Mouse (Mus musculus): ENCODE results near the gene Prmt6.

Prmt6 gene

DNA sequence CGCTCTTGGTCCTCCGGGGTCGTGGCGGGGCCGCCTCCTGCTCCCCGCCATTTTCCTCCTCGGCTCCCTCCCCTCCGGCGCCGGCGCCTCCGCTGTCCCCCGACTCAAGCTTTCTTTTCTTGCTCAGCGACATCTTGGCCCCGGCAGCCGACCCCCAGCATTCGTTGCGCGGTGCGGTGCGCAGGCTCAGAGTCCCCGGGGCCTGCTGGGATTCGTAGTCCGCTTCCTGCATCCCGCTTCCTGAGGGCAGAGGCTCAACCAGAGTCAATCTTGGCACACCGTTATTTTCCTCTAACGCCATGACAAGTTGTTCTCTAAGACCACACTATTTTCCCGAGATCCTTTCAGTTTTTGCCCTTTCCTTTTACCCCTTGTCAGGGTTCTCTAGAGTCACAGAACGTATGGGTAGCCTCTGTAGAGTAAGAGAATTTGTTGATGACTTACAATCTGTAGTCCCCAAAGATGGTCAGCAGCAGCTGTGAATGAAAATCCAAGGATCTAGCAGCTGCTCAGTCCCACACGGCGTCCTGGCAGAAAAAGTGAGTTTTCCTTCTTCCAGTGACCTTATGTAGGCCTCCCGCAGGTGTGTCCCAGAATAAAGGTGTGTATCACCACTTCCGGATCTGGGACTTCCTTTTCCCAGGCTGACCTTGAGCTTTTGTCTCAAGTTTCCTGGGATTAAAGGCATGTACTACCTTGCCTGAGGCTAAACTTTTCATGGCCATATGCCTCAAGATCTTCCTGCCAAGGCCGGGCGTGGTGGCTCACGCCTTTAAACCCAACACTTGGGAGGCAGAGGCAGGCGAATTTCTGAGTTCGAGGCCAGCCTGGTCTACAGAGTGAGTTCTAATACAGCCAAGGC is at the start of gene Prmt6:
TSS of gene Prmt6 (minus strand) at position 160 of the 862 bp plus-strand sequence.
- in situ Hi-C loops (cut with MseI, MboI): no loop called here

DNA sequence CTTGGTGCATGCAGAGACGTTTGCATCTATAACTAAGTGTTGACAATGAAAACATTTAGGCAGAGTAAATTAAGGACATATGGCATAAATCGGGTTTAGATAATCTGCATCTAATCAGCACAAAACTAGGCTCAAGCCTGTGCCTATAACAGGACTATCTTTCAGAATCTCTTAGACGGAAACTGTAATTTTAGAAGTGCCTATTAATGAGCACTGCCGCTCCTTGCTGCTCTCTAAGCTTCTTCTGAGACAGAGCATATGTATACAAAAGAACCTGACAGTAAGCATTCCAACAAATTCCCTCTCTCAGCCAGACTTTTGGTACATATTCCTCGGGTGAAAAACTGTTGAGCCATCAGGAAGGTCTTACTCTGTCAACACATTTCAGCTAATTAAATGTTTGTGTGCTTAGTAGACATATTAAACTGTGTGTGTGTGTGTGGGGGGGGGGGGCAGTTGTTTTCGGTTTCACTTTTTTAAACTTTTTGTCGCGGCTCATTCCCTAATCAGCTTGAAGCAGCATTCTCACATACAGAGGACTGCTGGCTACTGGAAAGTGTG is 39.8 kb upstream of the Prmt6 start:
- in situ Hi-C loops (cut with MseI, MboI): no loop called here

DNA sequence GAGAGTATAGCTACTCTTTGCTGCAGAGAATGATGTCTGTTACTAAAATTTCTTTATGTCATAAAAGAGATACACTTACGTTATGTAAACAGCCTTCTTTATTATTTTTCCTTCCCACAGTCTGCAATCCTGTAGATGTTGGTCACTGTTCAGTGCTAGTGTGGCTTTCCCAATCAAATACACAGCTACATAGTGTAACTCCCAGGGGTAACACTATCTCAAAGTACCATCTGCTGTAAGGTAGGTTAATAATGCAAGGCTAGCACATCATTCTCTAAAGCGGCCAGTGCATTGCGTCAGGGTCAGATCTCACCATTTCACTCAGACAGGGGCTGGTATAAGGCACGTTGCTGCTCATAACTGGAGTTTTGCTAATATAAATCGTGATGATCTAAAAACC is 31.9 kb upstream of the Prmt6 start:
- in situ Hi-C loops (cut with MseI, MboI): no loop called here

DNA sequence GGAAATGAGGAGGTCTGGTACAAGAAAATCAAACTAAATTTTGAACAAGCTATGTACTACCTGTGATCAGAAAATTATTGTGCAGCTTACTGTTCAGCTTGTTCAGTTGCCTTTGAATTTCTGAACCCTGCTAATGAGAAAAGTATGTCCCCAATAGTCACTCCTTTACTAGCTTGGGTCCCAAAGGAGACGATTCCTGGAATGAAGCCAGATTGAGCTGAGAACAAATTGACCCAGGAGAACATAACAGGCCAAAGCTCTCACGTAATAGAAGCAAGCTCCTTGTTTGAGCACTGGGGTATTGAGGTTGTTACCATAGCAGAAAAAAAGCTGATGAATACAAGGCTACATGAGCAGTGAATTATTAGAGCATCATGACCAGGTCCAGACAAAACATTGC is 17.0 kb upstream of the Prmt6 start:
- in situ Hi-C loops (cut with MseI, MboI): no loop called here

DNA sequence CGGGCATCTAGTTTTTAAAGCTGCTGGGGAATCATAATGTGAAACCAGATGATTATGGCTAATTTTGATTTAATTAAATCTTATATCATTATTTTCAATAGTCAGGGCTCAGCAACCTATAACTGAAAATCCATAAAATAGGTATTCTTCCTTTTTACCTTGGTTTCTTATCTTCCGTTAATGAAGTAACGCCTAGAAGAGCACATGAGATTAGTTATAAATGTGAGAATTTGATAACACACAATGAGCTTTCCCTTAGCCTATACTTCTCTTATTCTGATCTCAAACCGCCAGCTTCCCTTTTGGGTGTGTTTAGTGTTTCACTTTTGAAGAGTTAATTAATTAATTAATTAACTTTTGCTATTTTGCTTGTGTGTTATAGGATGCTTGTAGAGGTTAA is 2.3 kb upstream of the Prmt6 start:
- in situ Hi-C loops (cut with MseI, MboI): no loop called here

DNA sequence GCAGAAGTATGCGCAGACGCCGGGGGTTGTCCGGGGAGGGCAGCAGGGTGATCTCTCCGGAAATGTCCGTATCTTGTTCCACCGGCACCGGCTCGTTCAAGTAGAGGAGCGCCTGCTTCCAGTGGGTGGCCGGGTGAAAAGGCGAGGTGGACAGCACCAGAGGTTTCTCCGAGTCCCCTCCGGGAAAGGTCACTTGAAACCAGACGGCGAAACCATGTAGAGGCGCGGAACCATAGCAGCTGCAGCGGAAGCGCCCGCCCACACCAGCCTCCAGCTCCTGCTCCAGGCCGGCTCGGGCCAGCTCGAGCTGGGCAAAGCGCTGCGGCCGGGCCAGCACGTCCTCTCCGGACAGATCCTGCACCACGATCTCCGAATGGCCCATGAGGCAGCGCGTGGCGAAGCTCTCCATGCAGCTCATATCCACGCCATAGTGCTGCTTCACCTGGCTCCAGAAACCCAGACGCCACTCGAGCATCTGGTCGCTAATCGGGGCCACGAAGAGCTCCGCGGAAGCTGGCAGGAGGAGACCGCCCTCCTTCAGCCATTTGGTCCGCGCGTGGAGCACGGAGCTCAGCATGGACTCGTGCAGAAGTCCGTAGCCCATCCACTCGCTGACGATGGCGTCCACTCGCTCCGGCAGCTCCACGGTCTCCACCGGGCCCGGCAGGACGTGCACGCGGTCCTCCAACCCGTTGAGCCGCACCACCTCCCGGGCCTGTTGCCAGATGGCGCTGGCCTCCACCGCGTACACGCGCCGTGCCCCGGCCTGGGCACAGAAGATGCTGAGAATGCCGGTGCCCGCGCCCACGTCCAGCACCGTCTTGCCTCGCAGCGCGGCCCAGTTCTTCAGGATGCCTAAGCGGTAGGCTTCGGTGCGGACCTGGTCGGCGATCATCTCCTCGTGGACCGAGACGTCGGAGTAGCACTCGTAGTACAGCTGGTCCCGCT is 633 bp downstream of the Prmt6 start:
- in situ Hi-C loops (cut with MseI, MboI): no loop called here

DNA sequence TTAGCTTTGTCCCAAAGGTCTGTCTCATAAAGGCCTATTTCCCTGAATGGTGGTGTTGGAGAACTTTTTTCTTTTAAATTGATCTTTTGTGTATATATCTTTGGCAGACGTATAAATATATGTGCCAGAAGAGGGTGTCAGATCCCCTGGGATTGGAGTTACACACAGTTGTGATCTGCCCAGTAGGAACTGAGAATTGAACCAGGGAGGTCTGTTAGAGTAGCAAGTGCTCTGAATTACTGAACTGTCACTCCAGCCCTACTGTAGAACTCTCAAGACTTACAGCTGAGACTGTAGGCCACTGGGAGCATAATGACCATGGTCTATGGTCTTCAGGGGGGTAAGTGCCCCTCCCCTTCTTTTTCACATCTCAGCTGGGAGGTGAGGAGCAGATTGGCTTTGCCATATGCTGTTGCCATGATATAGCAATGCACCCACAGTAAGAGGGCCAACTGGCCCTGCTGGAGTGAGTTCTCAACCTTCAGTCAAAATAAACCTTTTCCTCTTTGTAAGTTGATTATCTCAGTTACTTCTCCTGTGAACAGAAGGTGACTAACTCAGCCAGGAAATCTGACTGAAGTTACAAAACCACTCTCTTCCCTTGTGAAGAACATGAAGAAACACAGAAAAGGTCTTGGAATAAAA is 13.9 kb downstream of the Prmt6 start:
- in situ Hi-C loops (cut with MseI, MboI): no loop called here
